Mouse (Mus musculus) cerebellum, postnatal 10 days (tissue): ENCODE data around the gene Traf3ip3.
A peak's percentile ranks its signal among the peaks of the same experiment; 100 is the strongest.

Experiments used
- DNase-seq, 2 experiments: peaks; one replicate each; pipeline ENCODE4 v3.0.0; 2021; ENCODE audit warnings: mixed read lengths in 2 of 2

The Traf3ip3 gene

DNA sequence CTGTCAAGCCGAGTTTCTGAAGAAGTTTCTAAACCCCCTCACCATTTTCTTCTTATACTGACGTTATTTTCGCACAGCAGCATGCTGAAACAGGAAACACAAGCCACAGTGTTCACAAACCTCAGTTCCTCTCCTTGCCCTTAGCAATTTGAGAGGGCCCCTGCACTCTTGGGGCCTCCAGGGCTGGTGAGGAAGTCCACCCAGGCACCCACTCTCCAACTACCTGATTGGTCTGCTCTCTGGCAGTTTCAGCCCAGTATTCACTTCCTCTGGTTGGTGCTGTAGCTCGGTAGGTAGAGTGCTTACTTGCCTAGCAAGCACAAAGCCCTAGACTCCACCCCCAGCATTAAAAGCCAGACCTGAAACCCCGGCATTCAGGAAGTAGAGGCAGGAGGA is at the start of gene Traf3ip3:
TSS of gene Traf3ip3 (minus strand) at position 321 of the 396 bp plus-strand sequence.
- no peak for DNase-seq

DNA sequence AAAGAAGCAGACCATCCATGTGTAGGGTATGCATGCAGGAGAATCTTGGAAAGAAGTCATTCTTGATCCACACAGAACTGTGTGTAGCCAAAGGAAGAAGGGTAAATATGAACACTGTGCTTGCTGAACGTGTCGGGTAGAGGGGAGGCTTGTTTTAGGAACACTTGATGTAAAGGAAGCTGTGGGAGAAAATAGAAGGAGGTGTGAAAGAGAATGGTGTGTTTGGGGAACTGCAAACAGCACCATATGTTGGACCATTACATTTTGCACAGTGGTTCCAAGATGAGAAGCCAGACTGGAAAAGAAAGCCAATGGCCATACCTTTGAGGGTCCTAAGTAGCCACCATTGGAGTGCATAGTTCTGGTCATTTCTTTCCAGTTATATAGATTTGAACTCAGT is 48.5 kb upstream of the Traf3ip3 start:
- no peak for DNase-seq

DNA sequence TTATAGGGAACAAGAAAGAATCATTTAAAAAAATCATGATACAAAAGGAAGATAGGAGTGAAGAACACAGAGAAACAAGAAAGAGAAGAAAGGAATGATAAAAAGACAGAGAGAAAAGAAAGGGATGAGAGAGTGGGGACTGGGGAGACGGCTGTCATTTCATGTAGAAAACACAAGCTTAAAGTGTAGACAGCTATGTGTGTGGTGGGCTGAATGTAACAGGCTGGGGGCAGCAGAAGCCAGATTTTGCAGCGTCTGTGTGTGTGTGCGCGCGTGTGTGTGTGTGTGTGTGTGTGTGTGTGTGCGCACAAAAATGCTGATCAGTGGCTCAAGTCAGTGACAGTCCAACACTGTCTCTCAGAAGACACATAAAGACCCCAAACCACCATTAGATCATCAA is 42.7 kb upstream of the Traf3ip3 start:
- no peak for DNase-seq

DNA sequence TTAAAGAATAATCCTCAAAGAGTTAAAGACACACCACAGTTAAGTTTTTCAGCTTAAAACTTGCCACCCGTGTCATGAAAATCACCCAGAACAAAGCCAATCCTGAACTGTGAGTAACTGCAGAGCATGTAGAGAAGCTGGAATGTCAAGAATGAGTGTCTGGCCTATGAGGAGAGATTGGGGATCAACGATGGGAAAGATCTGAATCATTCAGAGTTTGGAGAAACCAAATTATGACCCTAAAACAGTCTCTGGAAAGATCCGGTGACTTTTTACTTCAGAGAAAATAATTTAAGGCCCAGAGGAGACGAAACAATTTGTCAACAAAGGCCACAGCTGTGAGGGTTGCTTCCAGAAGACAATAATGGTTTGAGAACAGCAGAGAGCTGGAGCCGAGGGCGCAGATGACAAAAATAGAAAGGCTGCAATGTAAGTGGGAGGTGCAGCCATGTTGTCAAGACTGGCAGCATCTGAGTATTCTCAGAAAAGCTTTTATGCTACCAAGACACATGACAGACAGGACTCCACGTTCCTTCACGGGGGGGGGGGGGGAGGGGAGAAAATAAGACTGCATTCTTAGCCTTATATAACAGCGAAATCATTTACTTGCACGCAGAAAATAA is 42.2 kb upstream of the Traf3ip3 start:
- DNase-seq: no peak

DNA sequence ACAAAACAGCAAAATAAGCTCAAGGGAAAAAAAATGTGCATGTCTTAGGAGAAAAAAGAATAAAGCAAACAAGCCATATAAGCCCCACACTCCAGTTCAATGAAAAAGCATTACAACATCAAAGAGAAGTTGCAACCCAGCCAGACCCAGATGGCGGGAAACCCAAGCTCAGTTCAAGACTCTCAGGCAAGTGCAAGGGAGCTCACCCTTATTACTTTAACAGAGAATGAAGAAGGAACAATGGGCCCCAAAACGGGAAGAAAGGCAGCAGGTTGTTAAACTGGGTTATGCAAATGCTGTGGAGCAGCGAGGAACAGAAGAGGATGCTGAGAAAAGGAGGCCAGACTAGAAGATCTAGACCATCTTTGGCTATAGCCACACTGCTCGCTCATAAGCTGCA is 41.4 kb upstream of the Traf3ip3 start:
- DNase-seq: peak in 1 of 2 experiments; percentile 28

DNA sequence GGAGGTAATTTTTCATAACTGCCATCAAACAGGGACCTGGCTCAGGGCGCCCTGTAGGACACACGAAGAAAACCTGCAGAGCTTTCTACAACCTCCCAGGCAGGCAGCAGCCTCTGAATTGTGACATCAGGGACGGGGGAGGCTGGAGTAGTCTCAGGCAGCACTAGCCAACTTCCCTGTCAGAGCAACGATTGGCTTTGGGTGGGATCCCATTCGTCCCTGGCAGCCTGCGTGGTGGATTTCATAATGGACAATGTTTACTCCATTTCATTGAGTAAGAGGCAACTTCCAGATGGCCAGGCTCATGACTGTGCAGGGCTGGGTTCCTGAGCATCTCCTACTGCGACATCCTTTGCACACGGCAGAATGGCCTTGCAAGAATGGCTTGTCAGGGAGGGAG is 40.7 kb upstream of the Traf3ip3 start:
- peak; percentile 96 for DNase-seq

DNA sequence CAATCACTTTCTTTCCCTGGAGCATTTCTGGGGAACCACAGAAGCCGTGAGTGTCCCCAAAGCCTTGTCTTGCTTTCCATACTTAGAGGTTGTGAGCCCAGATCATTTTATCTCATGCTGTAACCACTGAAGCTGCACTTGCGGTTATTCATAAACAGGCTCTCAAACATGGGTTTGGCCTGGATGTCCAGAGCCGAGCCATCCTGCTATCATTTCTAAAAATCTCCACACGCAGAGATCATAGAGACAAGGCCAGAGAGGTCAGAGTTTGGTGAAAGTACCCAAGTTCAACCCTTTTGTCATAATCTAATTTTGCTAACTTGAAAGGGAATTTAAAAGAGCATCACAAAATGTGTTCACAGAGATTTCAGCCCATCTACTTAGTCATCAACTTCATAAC is 39.9 kb upstream of the Traf3ip3 start:
- no peak for DNase-seq

DNA sequence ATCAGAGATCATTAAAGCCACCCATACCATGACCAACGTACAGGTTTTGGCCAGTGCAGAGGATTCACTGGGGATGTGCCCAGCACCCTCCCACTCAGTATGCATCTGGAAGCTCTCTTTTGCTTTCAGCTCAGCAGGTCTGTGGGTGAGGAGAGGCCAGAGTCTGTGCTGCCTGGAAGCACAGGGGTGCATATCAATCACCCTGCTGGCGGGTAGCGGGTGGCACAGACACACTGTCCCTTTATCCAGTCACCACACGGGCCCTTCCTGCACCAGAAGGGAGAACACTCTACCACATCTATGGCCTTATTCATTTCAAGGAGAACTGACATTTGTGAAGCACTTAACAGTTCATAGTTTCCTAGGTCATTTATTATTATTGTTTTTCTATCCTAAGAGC is 36.9 kb upstream of the Traf3ip3 start:
- peak in 1 of 2 experiments; percentile 32 for DNase-seq

DNA sequence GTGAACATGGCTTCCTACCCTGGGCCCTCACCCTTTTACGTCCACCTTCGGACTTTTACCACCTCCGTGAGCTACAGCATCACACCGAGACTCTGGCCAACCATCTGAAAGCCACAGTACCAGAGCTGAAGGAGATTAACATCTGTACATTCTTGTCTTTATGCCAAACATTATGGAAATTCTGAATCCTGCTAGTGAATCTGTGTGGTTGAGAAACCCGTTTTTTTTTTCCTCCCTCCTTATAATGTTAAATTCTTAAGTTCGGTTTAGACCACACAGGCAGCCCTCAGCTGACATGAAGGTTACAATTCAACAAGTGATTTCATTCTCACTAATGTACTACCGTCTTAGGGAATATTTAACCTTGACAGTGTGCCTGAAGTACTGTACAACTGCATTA is 33.4 kb upstream of the Traf3ip3 start:
- DNase-seq: no peak

DNA sequence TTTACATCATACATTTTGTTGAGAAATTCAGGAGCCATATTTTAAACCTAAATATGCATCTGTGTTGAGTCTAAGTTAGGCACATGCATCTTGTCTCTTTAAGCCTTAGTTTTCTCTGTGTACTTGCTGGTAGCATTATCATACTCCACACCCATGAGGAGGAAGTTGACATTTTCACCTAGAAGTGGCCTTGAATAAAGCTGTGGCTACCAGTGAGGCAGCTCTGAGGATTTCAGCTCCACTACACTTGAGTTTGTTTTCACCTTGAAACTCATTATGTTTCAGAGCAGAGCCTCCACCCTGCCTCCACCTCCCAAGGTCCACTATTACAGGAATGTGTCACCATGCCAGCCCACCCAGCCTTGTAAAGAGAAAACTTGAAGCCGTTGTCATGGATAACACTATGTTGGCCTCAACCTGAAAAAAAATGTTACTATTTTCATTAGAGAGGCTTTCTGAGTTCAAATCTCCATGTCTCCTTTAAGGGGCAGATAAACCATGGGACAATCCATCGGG is 32.7 kb upstream of the Traf3ip3 start:
- no peak for DNase-seq

DNA sequence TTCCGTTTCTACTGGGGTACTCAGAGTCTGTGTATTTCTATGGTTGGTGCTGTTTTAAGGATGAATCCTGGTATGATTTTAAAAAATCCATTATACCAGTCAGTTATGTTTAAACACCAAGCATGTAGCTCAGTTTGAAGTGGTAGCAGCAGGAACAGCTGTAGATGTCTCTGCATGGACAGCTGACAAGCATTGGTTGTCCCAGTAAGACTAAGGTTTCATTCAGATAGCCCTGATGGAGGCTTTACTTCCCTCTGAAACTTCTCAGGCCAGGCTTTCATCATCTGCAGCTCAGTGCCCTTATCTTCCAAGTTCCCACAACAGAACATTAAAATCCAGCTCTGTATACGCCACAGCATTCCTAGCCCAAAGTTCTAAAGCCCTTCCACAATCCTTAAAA is 31.2 kb upstream of the Traf3ip3 start:
- DNase-seq: no peak

DNA sequence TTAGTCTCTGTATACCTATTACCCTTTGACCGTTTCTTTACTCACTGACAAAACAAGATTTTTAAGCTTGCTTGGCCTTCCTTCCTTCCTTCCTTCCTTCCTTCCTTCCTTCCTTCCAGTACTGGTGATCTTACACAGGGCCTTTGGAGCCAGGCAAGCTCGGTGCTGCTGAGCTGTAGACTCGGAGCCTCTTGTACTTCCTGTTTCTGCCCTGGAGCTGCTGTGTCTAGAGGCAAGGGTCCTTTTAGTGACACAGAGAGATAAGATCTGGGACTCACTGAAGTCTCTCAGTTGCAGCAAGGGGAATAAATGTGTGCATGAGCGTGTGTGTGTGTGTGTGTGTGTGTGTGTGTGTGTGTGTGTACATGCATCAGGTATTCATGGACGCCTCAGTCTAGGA is 29.4 kb upstream of the Traf3ip3 start:
- DNase-seq: no peak

DNA sequence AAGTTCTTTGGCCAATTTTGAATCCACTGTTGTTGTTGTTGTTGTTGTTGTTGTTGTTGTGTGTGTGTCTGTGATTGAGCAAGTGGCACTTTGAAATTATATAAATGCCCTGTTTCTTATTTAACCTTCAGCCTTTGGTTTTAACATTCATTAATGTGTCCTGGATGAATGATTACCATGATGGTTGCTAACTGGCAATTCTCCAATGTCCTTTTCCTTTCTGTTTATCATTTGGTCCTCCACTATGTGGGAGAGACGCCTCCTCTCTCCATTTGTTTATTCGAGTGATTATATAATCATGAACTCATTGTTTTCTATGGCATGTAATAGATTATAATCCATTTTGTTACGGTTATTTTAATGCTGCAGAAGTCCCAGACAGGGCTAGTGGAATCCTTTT is 29.0 kb upstream of the Traf3ip3 start:
- DNase-seq: no peak

DNA sequence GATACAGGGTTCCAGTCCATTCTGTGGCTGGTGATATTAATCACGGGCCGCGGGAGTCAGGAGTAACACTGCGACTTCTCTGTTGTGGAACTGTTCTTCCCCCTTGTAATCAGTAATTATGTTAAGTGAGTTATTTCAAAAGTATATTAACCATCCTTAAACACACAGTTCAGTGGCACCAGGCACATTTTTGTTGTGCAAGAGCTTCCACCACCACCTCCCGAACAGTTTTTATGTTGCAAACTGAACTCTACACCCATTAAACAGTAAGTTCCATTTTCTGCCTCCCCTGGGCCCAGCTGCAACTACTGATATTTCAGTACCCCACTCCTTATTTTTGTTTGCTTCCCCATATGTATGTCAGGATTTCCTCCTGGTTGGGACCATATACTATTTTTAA is 28.1 kb upstream of the Traf3ip3 start:
- no peak for DNase-seq

DNA sequence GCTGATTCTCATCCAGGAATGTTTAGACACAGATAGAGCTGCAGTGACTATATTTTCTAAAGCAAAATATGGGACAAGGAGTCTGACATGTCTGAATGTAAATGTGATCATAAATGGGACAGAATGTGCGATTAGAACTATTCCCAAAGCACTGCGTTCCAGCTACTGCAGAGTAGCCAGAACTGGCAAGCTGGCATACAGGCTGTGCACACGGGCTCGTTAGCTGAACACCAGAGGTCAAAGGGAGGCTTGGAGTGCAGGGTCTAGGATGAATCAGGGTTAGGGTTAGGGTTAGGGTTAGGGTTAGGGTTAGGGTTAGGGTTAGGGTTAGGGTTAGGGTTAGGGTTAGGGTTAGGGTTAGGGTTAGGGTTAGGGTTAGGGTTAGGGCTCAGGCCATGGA is 26.0 kb upstream of the Traf3ip3 start:
- no peak for DNase-seq

DNA sequence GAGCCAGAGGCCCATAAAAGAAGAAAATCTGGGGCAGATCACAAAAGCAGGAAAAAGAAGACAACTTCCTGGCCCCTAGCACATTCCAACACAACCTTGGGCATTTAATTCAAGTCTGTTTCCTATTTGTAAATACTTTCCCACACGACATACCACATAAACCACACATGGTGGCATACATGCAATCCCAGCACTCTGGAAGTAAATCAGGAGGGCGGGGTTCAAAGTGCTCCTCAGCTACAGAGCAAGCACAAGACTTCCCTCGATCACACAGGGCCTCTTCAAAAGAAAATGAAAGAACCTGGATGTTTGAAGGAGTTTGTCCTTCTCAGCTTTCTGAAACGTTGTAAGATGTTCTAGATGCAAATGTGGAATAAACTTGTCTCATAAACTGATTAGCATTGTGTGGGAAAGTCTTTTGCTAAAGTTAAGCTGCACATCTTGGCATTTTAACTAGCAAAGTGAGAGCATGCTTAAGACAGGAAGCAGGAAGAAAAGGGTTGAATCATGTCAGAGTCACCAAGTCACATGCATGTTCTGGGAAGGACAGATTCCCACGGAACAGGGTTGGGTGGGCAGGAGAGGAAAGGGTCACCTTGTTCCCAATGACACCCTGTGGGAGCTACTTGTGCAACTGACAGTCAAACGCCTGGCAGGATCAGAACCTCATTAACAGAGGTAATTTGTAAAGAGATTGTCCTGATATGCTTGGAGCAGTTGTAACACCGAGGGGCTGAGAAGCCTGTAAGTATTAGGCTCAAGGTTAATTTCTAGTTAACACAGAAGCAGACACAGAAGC is 25.4 kb upstream of the Traf3ip3 start:
- DNase-seq: no peak

DNA sequence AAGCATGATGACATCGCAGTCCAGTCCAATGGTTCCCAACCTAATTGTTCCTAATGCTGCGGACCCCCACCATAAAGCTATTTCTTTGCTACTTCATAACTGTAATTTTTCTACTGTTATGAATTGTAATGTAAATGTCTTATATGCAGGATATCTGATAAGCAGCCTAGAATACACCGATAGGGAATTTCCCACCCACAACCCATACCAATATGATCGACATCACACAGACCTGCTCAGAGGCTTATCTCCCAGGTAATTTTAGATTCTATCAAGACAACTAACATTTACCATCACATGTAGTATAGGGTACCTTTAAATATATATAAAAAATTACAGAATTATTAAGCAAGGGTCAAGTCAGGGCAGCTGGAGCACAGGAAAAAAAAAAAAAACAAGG is 24.6 kb upstream of the Traf3ip3 start:
- DNase-seq: no peak

DNA sequence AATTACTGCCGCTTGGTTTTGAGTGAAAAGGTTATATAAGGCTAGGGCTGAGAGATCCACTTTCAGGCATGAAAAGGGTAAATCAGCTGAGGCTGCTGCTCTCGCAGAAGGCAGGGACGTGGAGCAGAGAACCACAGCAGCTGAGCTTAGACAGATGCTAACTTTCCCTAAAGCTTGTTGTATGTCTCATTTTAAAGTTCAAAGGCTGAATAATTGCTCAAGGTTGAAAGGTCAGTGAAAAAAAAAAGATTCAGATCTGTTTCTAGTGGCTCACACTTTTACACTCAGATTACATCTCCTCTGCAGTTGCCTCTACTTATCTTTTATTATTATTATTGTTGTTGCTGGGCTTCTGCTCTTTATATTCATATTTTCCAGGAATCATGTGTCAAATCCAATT is 24.0 kb upstream of the Traf3ip3 start:
- DNase-seq: no peak

DNA sequence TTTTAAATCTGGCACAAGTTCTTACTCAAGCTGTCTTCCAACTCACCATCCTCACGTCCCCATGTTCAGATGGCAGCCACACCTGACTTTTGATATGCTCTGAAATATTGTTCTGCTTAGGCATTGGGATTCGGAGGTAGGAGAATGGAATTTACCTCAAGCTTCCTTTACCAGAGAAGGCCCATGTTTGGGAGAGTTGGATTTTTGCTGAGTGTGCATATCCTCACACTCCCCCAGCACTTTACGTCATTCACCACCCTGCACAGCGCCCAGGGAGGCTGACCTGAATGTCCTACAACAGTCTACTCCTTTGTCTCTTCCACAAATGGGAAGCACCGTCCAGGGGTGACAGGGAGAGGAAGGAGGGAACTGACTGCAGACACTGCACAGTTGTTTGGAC is 18.9 kb upstream of the Traf3ip3 start:
- no peak for DNase-seq

DNA sequence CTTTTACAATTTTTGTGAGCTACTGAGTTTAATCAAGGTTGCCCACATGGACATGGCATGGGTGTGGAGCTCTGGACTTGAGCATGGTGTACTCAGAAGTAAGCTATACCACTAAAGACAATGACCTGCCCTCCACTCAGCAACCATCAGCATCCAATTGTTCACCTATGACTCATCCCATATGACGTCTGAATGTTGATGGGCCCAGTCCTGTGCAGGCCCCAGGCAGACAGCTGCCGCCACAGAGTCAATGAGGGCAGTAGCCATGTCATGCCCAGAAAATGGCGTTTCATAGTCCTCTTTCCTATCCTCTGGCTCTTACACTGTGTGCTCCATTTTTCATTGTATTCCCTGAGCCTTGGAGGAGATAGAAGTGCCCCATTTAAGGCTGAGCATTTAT is 14.5 kb upstream of the Traf3ip3 start:
- DNase-seq: no peak

DNA sequence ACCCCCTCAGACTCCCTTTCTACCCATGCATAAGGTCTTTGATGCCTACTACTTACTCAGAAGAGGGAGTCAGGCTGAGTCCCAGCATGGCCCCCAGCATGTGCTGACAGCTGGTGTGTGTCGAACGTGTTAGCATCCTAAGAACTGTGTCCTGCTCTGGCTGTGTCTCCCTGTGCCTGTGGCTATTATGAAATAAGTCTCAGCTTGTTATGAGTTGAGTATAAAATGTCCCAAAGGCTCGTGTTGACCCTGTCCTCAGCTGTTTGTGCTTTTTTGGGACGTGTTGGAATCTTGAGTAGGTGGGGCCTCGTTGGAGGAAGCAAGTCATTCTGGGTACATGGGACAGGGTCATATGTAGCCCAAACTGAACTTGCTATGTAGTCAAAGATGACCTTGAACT is 12.6 kb upstream of the Traf3ip3 start:
- DNase-seq: no peak

DNA sequence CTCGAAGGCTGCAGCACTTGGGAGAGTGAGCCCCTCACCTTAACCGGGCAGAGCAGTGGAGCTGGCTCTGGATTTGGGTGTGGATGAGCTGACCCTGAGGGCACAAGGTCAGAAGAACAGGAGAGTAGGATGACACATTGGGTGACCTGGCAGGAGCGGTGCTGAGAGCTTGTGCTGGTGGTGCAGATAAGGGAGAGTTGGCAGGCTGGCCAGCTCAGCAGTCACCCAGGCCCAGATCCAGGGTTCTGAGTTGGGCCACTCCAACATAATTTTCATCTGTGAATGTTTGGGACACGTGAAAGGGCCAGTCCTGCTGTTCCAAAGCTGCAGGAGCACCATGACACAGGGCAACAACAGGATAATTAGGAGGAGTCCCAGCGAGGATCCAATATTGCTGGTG is 9.9 kb upstream of the Traf3ip3 start:
- DNase-seq: no peak

DNA sequence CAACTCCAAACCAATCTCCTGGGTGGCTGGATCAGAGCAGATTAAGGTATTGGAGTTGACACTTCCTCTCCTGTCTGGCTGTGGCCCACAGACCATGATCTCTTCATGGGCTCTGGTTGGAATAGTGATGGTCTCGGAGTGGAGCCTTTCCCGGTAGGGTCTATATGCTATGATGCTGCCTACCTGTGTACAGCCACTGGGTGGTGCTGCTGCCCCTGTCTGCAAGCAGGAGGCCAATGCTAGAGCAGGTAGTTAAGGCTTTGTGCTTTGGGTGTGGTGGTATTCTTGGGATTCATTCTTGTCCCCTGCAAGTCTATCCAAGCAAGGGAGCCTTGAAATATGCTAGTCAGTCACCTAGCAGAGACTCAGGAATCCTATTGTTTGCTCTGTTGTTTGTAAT is 6.7 kb upstream of the Traf3ip3 start:
- DNase-seq: peak; percentile 76 to 77

DNA sequence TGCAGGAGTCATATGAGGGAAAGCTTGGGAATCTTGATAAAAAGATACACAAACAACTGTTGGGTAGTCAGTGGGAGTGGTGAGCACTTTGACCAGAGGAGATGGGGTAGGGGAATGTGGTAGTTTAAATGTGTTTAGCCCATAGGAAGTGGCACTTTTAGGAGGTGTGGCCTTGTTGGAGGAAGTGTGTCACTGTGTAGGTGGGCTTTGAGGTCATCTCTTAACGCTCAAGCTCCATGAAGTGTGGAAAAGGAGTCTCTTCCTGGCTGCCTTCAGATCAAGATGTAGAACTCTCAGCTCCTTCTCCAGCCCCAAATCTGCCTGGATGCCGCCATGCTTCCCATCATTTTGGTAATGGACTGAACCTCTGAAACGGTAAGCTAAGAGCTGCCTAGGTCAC is 6.0 kb upstream of the Traf3ip3 start, which contains the start of gene Lamb3:
TSS of gene Lamb3 (plus strand) at position 197 of the 400 bp plus-strand sequence.
- no peak for DNase-seq
